Mouse (Mus musculus) NIH3T3 (cell line): ENCODE measurements around the gene Gm49366.
A peak's percentile ranks its signal among the peaks of the same experiment; 100 is the strongest.
"Not testable (repeated sequence)": the region's sequence is repeated elsewhere in the genome, so short reads cannot be mapped to it uniquely, and the experiment has no call there.

Experiments used
- DNase-seq: peaks from one replicate; pipeline ENCODE4 v3.0.0-alpha.2; 2012; ENCODE audit warnings: low read depth

Gene Gm49366

DNA sequence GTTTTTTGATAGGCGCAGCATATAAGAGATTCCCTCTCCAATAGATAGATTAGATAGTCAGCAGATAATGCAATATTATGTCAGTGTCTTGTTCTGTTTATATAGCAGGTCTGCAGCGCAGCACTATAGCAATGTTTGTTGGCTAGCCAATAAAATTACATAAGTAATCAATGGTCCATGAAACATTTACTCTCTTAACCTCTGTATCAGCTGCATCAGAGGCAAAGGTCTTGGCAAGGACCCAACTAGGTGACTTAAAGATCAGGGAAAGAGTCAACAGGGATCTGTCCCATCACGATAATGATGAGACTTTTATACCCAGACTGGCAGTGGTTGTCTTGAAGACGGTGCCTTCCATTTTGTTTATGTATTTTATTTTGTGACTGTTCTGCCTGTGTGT, 5.9 kb upstream of the Gm49366 start:
- DNase-seq, result no peak

DNA sequence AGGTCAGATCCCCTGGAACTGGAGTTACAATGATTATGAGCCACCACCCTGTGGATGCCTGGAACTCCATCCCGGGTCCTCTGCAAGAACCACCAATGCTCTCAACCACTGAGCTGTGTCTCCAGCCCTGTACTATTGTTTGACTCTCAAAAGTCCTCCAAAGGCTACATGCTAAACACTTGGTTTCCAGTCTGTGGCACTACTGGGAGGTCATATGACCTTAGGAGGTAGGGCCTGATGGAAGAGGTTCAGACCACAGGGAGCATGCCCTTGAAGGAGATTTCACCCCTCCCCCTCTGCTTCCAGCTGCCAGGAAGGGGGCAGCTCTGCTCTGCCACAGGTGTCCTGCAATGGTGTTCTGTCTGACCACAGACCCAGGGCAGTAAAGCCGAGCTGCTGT, 5.4 kb upstream of the Gm49366 start:
- DNase-seq, result not testable (repeated sequence)

DNA sequence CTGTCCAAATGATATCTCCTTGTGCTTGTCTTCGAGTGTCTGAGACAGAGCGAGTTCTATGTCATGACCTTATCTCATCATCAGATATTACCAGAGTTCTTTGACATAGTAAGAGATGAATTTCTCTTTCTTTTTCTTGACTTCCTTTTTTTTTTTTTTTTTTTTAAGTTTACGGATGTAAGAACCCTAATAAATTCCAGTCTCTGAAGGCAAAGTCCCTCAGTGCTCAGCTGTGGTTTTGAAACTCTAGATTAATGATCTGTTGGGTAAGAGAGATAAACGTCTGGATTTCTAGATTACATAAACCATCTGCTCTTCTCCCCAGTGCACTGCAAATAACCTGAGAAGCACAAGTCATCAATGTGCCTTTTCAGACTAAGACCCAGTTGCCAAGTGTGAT, 4.6 kb upstream of the Gm49366 start:
- DNase-seq, result no peak

DNA sequence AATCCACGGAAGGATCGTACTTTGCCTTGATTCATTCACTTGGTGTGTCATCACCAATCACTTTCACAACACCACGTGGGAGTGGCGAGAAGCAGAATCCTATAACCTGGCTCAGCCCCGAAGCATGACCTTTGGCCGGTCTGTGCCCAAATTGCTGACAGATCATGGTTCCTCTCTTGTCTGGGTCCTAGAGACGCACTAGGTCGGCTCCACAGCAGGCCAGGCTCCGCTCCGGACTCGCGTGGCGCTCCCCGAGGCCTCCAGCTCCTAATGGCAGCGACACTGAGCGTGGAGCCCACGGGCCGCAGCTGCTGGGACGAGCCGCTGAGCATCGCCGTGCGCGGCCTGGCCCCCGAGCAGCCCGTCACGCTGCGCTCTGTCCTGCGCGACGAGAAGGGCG, 494 bp upstream of the Gm49366 start, which contains the start of gene Acot4:
Gene Acot4 (plus strand): TSS at position 139 of the 400 bp plus-strand sequence.
- DNase-seq, result not testable (repeated sequence)

DNA sequence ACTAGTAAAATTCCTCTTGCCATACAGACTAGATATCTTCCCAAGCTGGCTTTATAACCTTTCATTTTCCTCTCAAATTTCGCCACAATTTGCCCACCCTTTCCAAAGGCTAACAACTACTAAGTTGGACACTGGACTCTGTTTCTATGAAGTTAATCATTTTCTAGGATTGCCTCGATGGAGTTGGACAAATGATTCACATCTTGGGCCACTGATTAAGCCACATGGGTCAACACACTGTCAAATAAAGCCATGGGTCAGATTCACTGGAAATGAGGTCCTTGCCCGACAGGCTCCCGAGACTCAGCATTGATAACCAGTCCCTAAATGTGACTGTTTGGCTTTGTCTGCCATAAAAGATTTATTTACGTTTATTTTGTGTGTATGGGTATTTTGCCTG, 3.5 kb downstream of the Gm49366 start:
- no peak for DNase-seq

DNA sequence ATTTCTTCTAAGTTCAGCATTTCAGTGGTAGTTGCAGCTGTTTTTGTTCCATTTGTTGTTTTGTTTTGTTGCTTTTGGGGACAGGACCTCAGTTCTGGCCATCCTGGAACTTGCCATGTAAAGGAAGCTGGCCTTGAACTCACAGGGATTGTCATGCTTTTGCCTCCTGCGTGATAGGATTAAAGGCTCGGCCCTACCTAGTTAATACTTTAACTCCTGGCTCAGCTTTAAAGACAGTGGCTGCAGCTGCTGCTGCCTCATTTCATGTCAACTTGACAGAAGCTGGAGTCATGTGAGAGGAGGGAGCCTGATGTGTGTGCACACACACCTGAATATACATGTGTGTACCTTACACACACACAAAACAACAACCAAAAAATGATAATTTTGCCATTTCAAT, 5.3 kb downstream of the Gm49366 start:
- no peak for DNase-seq

DNA sequence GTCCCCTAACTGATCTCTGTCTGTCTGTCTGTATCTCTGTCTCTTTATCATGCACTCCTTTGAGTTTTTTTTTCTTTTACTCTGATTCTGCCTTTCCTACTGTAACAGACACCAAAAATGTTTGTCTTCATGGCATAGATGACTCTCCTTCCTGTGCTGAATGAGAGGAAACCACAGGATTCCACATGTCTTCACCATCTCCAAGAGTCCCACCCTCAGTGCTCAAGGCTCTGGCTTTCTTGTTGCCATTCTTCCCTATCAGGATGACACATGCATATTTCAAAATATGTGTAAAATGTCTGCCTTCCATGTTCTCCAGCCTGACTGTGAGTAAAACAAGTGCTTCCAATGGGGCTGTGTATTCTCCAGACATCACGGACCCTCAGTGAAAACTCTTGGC, 8.2 kb downstream of the Gm49366 start:
- DNase-seq, result peak; percentile 22

DNA sequence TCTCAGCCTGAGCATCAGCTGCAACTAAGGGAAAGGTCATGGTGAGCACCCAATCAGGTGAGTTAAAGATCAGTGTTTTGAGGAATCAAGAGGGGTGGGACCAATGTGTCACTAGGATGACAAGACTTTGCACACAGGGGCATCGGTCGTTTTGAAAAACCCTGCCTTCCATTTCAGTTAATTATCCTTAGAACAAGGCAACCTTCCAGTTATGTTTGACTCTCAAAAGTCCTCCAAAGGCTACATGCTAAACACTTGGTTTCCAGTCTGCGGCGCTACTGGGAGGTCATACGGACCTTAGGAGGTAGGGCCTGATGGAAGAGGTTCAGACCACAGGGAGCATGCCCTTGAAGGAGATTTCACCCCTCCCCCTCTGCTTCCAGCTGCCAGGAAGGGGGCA, 12.0 kb downstream of the Gm49366 start:
- DNase-seq, result not testable (repeated sequence)

DNA sequence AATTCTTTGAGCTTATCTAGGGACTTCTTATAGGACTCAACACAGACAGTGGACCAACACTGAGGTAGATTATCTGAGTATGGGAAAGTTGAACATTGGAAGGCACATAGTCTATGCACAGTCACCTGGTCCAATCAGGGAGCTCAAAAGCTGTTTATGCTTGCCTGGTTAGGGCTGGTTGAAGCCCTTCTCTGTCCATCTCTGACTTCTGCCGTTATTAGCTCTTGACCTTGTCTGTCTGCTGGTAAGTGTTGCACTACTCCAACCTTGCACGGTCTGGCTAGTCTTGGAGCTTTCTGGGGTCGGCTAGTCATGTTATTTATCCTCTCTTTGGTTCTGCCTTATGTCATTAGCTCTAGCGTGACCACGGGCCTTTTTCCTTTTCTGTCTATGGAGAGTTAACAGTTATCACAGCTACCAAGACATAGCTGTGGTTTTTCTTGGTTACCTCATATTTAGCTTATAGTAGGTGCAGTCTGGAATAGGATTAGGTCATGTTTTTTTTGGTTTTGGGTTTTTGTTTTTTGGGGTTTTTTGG, 13.3 kb downstream of the Gm49366 start, which contains the start of gene Acot3:
Gene Acot3 (plus strand): TSS at position 208 of the 538 bp plus-strand sequence.
- DNase-seq, result no peak

DNA sequence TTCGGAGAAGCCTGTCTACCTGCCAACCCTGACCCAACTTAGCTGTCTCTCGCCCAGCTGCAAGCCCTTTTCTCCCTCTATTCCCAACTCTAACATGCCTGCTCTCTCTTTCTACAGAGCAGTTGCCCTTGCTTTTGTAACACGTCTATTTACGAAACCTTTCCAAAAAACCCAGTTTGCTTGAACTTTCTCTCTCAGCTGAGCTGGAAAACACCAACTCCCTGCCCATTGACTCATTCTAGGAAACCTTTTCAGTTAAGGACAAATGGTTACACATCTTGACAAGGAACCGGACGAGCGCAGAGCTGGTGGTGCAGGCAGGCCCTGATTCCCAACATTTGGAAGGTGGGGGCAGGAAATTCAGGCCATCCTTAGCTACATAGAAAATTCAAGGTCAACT, 13.9 kb downstream of the Gm49366 start:
- DNase-seq, result no peak

DNA sequence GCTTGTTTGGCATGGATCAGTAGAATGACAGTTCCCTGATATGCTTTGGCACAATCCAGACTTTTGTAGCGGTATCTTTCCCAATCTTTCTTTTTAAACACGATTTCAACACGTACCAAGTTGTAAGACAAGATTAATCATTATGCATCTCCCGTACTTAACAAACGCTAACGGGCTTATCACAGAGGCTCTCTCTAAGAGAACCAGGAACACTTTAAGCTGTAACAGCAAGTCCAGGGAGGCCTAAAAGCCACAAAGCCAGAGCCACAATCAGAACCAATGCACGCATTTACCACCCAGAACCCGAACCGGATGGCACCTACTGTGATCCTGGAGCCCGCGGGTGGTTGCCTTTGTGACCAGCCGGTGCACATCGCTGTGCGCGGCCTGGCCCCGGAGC, 14.4 kb downstream of the Gm49366 start:
- DNase-seq, result no peak

DNA sequence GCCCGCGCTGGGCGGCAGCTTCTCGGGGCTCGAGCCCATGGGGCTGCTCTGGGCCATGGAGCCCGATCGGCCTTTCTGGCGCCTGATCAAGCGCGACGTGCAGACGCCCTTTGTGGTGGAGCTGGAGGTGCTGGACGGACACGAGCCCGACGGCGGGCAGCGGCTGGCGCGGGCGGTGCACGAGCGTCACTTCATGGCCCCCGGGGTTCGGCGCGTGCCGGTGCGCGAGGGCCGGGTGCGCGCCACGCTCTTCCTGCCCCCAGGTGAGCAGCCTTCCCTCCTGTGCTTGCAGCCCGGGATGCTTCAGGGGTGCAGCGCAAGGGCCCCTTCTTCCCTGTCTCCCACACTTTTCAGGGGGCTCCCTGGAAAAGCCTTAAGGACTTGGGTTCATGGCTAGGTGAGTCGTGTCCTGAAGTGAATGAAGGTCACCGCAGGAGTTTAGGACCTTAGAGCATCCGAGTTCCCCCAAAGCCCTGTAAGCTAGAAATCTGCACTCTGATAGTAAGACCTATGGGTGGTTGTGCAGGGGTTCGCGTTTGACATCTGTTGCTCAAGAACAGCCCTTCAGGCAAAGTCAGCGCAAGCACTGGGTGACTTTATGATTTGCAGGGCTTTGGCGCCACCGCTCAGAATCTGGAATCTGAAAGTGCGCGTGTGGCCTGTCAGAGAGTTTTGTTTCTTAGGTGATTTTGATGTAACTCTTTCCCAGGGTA, 15.1 kb downstream of the Gm49366 start:
- no peak for DNase-seq

DNA sequence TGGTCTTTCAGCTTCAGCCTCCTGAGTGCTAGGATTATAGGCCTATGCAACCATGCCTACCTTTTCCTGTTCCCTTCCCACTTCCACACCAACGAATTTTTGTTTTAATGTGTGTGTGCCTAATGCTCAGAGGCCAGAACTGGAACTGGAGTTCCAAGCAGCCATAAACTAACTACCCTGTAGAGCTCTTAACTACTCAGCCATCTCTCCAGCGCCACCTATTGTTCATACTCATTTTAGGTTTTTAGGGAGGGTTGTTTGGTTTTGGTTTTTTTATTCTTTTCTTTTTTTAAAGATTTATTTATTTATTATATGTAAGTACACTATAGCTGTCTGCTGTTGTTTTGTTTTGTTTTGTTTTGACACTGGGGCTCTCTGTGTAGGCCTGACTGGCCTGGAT, 22.2 kb downstream of the Gm49366 start:
- peak; percentile 83 for DNase-seq

DNA sequence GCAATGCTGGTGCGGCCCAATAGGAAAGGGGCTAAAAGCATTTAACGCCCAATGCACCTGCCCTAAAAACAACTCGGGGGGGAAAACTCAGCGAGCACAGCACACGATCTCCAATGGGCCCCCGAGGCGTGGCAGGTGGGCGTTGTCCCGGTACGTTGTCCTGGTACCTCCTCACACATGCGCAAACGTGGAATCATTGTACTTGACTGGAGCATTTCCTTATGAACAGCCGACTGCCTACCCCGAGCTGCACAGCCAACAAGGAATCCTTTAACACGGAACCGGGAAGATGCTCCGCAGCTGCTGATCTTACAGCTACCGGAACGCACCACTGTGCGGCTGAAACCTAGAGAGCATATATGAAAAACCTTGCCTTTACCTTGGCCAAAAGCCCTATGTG, 23.6 kb downstream of the Gm49366 start:
- DNase-seq, result no peak

DNA sequence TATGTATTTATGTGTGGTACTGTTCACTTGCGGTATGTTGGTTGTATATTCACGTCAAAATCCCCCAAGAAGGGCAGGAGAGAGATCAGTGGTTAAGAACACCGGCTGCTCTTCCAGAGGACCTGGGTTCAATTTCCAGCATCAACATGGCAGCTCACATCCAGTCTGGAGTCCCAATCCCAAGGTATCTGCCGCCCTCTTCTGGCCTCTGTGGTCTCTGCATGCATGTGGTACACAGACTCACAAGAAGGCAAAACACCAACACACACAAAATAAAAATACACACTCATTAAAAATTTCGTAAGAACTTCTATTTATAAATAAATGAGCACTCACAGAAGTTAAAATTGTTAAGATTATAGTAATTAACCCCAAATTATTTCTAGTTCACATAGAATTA, 24.5 kb downstream of the Gm49366 start:
- DNase-seq, result peak; percentile 33

DNA sequence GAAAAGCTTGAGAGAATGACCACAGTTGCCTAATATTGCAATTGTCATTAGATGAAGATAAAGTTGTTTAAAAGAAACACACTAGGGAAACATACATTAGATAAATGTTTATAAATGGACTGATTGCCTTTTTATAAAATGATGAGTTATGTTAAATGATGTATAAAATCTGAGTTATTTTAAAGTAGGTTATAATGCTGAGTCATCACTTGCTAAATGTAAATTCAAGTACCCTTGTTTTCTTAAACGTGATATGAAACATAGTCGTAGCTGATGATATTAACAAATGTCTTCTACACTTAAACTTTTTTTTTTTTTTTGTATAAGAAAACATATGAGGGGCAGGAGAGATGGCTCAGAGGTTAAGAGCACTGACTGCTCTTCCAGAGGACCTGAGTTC, 25.1 kb downstream of the Gm49366 start:
- DNase-seq, result no peak

DNA sequence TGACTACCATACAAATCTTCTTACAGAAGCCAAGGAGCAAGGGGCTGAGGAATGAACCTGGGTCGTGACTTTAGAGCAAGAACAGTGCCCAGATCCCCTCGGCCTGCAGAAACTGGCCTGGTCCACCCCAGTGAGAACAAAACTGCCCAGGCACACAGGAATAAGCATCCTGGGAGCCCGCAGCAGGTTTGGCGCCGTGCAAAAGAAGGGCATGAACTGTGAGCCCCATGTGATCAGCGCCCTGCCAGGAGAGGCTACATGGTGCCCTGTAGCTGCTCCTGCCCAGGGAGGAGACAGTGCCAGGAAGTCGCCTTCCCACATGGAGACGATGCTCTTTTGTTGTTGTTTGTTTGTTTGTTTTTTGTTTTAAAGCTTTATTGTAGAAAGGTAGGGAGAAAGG, 25.9 kb downstream of the Gm49366 start:
- no peak for DNase-seq

DNA sequence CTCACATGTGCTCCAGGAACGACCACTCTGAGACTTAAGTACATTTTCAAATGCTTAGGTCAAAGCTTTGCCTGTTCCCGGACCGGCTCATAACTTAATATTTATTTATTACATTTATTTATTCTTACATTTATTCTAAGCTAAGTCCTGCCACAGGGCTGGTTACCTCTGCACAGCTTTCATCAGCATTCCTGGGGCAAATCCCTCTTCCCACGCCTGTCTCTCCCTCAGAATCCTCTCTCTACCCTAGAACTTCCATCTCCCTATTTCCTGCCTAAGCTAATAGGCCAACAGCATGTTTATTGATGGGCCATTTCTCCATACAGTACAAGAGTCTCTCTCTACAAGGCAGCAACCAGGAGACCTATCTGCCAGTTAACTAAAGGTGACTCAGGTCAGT, 29.0 kb downstream of the Gm49366 start:
- no peak for DNase-seq

DNA sequence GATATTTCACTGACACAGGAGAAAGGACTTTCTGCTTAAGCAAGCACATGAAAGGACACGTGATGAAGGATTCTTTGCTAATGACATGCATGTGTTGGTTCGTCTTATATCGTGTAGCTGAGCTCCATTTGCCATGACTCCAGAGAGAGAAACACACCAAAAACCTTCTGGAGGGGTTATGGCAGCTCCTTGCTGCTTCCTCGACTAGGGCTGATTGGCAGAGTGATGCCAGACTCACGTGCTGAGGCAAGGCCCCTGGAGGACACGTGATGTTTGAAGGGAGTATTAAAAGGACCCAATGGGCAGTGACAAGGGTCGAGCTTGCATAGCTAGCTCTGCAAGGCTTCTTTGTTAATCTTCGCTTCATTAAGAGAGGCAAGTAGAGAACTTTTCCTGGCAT, 29.6 kb downstream of the Gm49366 start:
- no peak for DNase-seq

DNA sequence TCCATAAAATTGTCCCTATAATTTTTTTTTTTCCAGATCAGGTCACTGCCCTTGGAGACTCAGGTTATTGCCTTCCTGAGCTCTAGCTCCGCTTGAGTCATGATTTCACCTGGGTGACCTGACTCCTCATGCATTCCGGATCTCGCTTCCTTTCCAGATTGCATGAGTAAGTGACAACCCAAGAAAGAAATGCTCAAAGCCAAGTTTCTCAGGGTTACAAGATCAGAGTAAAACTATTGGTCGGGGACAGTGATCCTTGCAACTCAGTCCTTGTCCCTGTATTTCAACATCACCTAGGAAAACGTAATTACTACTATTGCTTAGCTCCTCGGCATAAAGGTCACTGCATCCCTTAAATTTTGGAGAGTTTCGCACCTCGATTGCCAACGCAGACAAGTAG, 30.3 kb downstream of the Gm49366 start, which contains the start of gene Acot5:
Gene Acot5 (plus strand): TSS at position 340 of the 400 bp plus-strand sequence.
- no peak for DNase-seq

DNA sequence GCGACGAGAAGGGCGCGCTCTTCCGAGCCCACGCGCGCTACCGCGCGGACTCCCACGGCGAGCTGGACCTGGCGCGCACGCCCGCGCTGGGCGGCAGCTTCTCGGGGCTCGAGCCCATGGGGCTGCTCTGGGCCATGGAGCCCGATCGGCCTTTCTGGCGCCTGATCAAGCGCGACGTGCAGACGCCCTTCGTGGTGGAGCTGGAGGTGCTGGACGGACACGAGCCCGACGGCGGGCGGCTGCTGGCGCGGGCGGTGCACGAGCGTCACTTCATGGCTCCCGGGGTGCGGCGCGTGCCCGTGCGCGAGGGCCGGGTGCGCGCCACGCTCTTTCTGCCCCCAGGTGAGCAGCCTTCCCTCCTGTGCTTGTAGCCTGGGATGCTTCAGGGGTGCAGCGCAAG, 30.8 kb downstream of the Gm49366 start:
- DNase-seq, result not testable (repeated sequence)

DNA sequence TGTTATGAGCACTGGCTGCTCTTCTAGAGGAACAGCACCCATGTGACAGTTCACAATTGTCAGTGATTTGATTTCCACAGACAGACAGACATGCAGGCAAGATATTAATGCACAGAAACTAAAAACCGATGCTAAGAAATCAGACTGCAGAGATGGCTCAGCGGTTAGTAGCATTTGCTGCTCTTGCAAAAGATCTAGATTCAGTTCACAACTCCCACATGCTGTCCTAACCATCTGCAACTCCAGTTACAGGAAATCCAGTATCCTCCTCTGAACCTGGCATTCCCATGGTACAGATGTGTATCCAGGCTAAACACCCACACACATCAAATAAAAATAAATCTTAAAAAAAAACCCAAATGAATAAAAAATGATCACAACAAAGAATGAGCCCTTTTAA, 33.0 kb downstream of the Gm49366 start:
- DNase-seq, result no peak

DNA sequence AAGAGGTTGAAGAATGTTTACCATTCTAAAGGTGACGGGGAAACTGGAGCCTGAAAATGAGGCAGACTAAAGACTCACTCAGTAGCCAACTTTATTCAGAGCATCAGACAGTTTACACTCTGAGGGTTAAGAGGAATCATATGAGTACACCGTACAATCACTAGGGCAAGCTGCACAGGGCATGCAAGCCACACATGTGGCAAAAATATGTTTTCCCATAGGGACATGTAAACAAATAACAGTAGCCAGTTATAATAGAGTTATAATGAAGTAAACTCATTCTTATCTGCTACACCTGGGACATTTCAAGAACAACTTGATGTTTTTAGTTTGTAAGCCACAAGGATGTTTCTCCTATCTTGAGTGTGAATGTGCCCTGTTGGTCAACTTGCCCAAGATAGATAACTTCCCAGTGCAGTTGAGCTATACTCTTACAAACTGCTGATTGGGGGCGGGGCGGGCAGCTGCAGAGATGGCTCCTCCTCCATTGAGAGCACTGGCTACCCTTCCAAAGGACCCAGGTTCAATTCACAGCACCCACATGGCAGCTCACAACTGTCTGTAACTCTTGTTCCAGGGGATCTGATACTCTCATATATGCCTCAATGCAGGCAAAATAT, 38.7 kb downstream of the Gm49366 start:
- no peak for DNase-seq

DNA sequence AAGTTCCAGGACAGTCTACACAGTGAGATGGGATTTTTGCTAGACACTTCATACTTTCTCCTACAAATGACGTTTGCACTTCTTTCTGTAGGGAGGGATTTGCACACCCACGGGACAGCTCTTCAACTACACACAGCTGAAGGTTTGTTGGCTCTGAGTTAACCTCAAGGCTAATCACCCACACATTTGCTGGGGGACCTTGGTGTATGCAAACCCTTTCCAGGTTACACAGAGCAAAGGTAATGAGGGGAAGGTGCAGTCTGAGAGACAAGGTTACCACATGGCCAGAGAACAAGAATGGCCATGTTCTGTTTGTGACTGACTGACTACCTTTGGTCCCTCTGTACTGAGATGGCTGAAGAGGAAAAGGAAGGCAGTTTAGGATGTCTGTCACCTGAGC, 45.1 kb downstream of the Gm49366 start:
- DNase-seq, result no peak
